Mouse (Mus musculus) cerebellum, adult 2 months (tissue): ENCODE results near the gene Cd27. TPM values are rescaled to one million over a fixed set of nuclear protein-coding genes. Genes with fewer than 3 reads are reported as not detected.

ENCODE experiments used
- DNase-seq, 2 experiments: peaks; one replicate each; pipeline ENCODE4 v3.0.0; 2021
- H3K27ac ChIP-seq: fragments of 200-500 bp; 2 replicates; pipeline ENCODE4 v1.5.1; 2012; ENCODE audit warnings: low read length, control low read depth, inconsistent platforms; ENCODE audit not compliant: insufficient read depth
- H3K27me3 ChIP-seq: fragments of 200-500 bp; 2 replicates; pipeline ENCODE4 v1.6.1; 2012; ENCODE audit warnings: inconsistent platforms, mild to moderate bottlenecking, low read length, moderate library complexity; ENCODE audit not compliant: control insufficient read depth, insufficient read depth
- H3K4me1 ChIP-seq: fragments of 200-500 bp; 2 replicates; pipeline ENCODE4 v1.6.1; 2011; ENCODE audit warnings: low read length; ENCODE audit not compliant: control insufficient read depth, insufficient read depth
- H3K4me3 ChIP-seq: fragments of 200-500 bp; replicated peaks from 2 replicates; pipeline ENCODE3; 2011; ENCODE audit warnings: mild to moderate bottlenecking, low read depth, low read length, control low read depth; ENCODE audit not compliant: insufficient read depth
- CTCF ChIP-seq: fragments of 200-500 bp; IDR thresholded peaks from 2 replicates; pipeline ENCODE4 v1.5.1; 2011; ENCODE audit warnings: low read depth, mild to moderate bottlenecking, control low read depth, low read length, moderate library complexity, borderline replicate concordance; ENCODE audit not compliant: insufficient read depth
- POLR2A ChIP-seq: fragments of 200-500 bp; IDR thresholded peaks from 2 replicates; pipeline ENCODE4 v1.6.1; 2011; ENCODE audit warnings: low read length, control low read depth, borderline replicate concordance; ENCODE audit not compliant: insufficient read depth
- WGBS: fragments of 180-500 bp; shearing (Covaris S2); methylation state at CpG from one replicate; pipeline ENCODE4 v1.1.7; 2018; 5-methylcytosine and 5-hydroxymethylcytosine counted together
- polyA plus RNA-seq: library from polyadenylated mRNA; depleted of rRNA; stranded (reverse); fragments of >200 nt; gene quantifications from 2 replicates; pipeline ENCODE4 v1.2.3, GENCODE M21; 2012

Cd27 gene
- polyA plus RNA-seq, 1 experiment: not detected

DNA sequence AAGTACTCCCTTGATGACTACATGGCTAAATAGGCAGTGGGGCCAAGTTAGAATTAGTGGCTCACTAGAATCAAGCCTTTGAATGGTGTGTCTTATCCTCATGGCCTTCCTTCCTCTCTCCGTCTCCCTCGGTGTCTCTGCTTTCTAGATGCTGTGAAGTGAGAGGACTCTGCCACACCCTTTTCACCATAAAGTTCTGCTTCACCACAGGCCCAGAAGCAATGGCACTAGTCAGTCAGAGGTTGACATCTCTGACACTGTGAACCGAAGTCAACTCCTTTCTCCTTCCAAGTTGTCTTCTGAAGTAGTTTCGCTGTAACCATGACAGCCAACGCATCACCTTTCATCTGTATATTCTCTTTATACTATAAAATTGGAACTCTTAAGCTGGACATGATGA, 2.7 kb upstream of the Cd27 start:
- no peak for DNase-seq
- no peak for TF ChIP-seq CTCF
- no peak for TF ChIP-seq POLR2A
- Histone ChIP-seq H3K27me3 (no peaks in the 10 kb centered on the region), H3K4me3 (no peak overlapping the region), H3K4me1 (no peaks in the 10 kb centered on the region), H3K27ac (no peak overlapping the region)
- 93% methylated on average over 5 of the region's 5 CpGs for WGBS

DNA sequence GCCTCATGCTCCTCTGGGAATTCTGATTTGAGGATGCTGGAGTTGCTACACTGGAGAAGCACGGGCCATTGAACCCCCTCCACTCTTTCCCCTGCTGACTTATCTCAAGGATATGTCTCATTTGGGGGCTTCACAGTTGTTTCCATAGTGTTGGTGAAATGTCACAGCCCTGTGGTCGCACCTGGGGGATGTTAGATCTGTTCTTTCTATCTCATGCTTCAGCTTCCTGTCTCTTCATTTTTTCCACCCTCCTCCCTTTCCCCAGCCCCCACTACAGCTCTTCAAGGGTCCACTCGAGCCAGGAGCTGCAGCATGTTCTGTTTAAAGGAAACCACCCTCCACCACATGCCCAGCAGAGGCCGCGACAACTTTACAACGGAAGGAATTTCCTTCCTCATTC, 1.6 kb upstream of the Cd27 start:
- TF ChIP-seq CTCF: no peak
- no peak for TF ChIP-seq POLR2A
- Histone ChIP-seq H3K27ac (no peak overlapping the region), H3K4me3 (no peak overlapping the region), H3K27me3 (no peaks in the 10 kb centered on the region), H3K4me1 (no peaks in the 10 kb centered on the region)
- DNase-seq: no peak
- WGBS: 72% methylated on average over 6 of the region's 6 CpGs

DNA sequence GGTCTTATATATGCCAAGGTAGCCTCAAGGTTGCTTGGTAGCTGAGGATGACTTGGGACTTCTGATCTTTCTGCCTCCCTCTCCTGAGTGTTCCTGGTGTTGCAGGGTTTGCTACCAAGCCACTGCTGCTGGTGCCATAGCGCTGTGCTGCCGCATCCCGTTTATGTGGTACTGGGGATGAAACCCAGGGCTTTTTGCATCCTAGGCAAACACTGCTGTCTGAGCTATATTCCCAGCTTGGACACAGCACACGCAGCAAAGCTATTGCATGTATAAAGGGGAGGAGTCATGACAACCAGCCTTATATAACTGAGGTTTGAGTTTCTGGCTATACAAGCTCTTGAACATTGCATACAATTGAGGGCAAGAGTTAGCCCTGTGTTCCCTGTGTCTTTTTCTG, 611 bp upstream of the Cd27 start:
- no peak for TF ChIP-seq CTCF
- TF ChIP-seq POLR2A: no peak
- no peaks in the 10 kb centered on the region for H3K27me3 ChIP-seq
- H3K4me3 ChIP-seq: no peak overlapping the region
- WGBS: 81% methylated on average over 4 of the region's 4 CpGs
- no peak for DNase-seq
- no peak overlapping the region for H3K27ac ChIP-seq
- 0 out of 2 replicates have a peak, but pooled peaks cover under 1% of the 10 kb centered on the region for H3K4me1 ChIP-seq

DNA sequence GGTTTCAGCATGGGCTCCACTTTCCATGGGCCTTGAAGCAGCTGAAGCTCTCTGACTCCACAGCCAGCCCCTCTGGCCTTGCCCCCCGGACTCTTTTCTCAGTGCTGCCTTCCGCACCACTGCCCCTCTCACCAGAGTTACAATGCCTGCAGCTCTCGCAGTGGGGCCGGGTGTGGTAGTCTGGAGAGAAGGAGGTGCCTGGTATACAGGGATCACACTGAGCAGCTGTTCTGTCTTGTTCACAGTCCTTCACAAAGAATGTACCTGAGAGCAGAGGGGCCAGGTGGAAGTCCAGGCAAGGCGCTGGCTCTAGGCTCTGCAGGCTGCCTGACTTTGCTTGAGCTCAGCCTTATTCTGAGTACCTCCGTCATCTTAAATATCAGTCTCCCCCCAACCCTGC, 469 bp downstream of the Cd27 start:
- peaks cover 5% of the 10 kb centered on the region; the same call in 1 of the 2 replicates for H3K4me1 ChIP-seq
- WGBS: 56% methylated on average over 6 of the region's 6 CpGs
- DNase-seq: no peak
- TF ChIP-seq CTCF: no peak
- TF ChIP-seq POLR2A: no peak
- H3K4me3 ChIP-seq: no peak overlapping the region
- H3K27me3 ChIP-seq: no peaks in the 10 kb centered on the region
- H3K27ac ChIP-seq: no peak overlapping the region

DNA sequence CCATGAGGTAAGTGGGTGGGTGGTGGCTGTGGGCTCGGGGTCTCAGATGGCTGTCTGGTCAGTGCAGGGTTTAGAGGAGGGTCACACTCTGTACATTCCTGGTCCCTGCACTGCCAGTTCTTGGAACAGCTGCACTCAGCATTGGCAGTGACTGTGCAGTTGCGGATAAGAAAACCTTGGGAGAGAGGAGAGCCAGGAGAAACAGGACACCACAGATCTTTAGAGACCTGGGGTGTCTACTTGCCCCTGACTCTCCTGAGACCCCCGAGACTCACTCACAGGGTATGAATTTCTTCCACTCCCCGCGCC, 2.3 kb downstream of the Cd27 start:
- Histone ChIP-seq H3K27me3 (no peaks in the 10 kb centered on the region), H3K4me3 (no peak overlapping the region), H3K4me1 (peaks cover 9% of the 10 kb centered on the region; the same call in 1 of the 2 replicates), H3K27ac (no peak overlapping the region)
- WGBS: 73% methylated on average over 5 of the region's 5 CpGs
- TF ChIP-seq POLR2A (no peak), CTCF (no peak)
- DNase-seq: no peak

DNA sequence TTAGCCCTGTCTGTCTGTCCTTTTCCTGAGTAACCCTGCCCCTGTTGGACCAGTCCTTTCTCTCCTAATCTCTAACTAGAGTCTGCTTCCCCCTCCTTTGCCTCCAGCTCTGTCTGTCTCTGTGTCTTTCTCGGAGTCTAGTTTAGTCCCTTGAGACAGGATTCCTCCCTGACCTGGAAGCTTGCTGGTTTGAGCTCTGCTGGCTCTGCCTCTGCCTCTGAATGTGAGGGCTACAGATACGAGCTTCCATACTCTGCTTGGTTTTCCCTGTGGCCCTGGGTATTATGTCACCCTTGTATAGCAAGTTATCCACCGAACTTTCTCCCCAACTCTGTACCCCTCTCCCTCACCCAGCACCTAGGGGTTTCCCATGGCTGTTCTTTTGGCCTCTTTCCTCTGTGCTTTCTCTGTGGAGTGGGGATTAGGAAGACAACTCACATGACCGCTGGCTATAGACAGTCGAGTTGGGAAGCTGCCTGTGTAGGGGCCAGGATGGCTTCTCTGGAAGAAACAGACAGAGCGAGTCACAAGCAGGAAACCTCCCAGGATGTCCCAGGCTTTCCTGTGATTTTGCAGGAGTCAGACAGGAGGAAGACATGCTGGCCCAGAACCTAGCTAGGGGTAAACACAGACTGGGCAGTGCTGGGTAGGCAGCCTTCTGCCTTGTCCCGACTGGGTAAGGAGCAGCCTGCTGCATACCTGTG, 2.8 kb downstream of the Cd27 start:
- H3K27ac ChIP-seq: no peak overlapping the region
- no peak for TF ChIP-seq CTCF
- TF ChIP-seq POLR2A: no peak
- WGBS: 59% methylated on average over 7 of the region's 7 CpGs
- no peak for DNase-seq
- H3K4me3 ChIP-seq: no peak overlapping the region
- H3K27me3 ChIP-seq: no peaks in the 10 kb centered on the region
- peaks cover 9% of the 10 kb centered on the region; the same call in 1 of the 2 replicates for H3K4me1 ChIP-seq

DNA sequence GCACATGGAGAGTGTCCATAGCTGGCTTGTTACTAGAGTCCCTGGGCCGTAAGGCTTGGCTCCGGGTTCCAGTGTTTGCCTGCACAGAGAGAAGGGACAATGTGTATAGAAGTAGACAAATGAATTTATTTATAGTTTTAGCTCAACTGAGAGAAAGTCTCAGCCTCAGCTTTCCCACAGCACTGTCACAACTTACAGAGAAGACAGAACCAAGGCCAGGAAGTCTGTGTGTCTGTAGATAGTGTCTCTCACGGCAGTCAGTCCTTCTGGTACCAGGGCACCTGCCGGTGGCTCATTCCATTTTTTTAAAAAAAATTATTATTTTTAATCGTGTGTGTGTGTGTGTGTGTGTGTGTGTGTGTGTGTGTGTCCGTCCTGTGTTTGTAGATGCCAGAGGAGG, 4.3 kb downstream of the Cd27 start:
- Histone ChIP-seq H3K27ac (no peak overlapping the region), H3K4me3 (no peak overlapping the region), H3K27me3 (no peaks in the 10 kb centered on the region), H3K4me1 (peaks cover 9% of the 10 kb centered on the region; the same call in 1 of the 2 replicates)
- no peak for DNase-seq
- WGBS: 70% methylated on average over 6 of the region's 6 CpGs
- TF ChIP-seq CTCF: no peak
- no peak for TF ChIP-seq POLR2A

DNA sequence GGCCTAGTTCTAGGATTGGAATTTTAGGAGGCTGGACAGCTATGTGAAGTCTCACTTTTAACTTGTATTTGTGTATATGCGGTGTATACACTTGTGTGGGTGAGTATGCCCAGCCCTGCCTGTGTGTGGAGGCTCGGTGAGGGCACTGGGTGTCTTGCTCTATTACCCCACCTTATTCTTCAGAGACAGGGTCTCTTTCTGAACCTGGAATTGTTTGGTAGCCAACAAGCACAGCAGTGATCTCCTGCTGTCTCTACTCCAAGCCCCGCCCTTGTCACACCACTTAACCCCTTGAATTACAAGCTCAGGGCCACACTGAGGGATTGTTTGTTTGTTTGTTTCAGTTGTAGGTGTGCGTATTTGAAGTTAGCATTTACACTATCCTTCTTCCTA, 4.8 kb downstream of the Cd27 start:
- Histone ChIP-seq H3K27ac (peak overlapping the region; percentile 85), H3K27me3 (no peaks in the 10 kb centered on the region), H3K4me3 (peak overlapping the region; percentile 74), H3K4me1 (peaks cover 9% of the 10 kb centered on the region; the same call in 1 of the 2 replicates)
- WGBS: 34% methylated on average over 4 of the region's 4 CpGs
- TF ChIP-seq POLR2A (0 out of 2 replicates have a peak, but pooled peaks have one; percentile 1), CTCF (no peak)
- no peak for DNase-seq
